8 mouse cellular contexts compared by ENCODE assay signal in genomic region chr5:125304245-125304856, GRCm38 (mm10). TPM values are rescaled to one million over a fixed set of nuclear protein-coding genes. Genes with fewer than 3 reads are reported as not detected.
DNase-seq lines count a peak whose midpoint lies in the region; ATAC-seq and TF ChIP-seq lines count a peak whose summit lies in the region.

No protein-coding gene starts in this region.

- no peaks in the 10 kb centered on the region for H3K9me3 ChIP-seq in MEL (replicated peaks; ENCODE audit: insufficient read depth, low read length)
- 0 out of 2 replicates have a peak, but pooled peaks cover 5% of the 10 kb centered on the region for H3K9me3 ChIP-seq in liver, embryonic 12.5 days (replicated peaks)

- no peak for TF ChIP-seq RAD21 in MEL (IDR thresholded peaks at IDR 0.05; ENCODE audit: low read depth, low read length)

- peak; percentile 72 for ATAC-seq in liver, embryonic 12.5 days
- ATAC-seq in megakaryocyte-erythroid progenitor cell, adult 5-6 weeks (replicated peaks; ENCODE audit: low FRiP score, low TSS enrichment, poor library complexity, severe bottlenecking), result no peak
- no peak for ATAC-seq in CD4-positive, CD25-positive, alpha-beta regulatory T cell, adult 4 months

- no peak for TF ChIP-seq CTCF in MEL (IDR thresholded peaks at IDR 0.05 in 2 of 3, conservative IDR thresholded peaks at IDR 0.05 in 1 of 3; ENCODE audit: control insufficient read depth in 1 of 3, insufficient read depth in 1 of 3, low read depth in 2 of 3, low read length in 3 of 3, poor library complexity in 1 of 3, severe bottlenecking in 1 of 3)

- H3K79me2 ChIP-seq in MEL (ENCODE audit: control insufficient read depth, insufficient read depth, low read length, poor library complexity), result no peaks in the 10 kb centered on the region; the same call in 1 of the 2 replicates

- H3K4me3 ChIP-seq in MEL (ENCODE audit: control insufficient read depth in 1 of 2, insufficient read depth in 1 of 2, low read depth in 2 of 2, low read length in 2 of 2), result no peak overlapping the region
- H3K4me3 ChIP-seq in liver, embryonic 12.5 days, result no peak overlapping the region

- H3K27ac ChIP-seq in MEL (ENCODE audit: control insufficient read depth, low read depth, low read length), result no peak overlapping the region
- H3K27ac ChIP-seq in liver, embryonic 12.5 days, result no peak overlapping the region

- H3K4me1 ChIP-seq in MEL (ENCODE audit: control insufficient read depth in 1 of 2, insufficient read depth in 2 of 2, low read length in 2 of 2), result no peaks in the 10 kb centered on the region
- H3K4me1 ChIP-seq in liver, embryonic 12.5 days, result peaks cover 34% of the 10 kb centered on the region

- TF ChIP-seq POLR2A in MEL (IDR thresholded peaks at IDR 0.05; ENCODE audit: control insufficient read depth in 1 of 2, insufficient read depth in 1 of 2, low read depth in 1 of 2, low read length in 2 of 2, poor library complexity in 1 of 2), result no peak

- no peak for TF ChIP-seq EP300 in MEL (IDR thresholded peaks at IDR 0.05; ENCODE audit: low read depth in 1 of 2, low read length in 2 of 2)

- WGBS in liver, embryonic 12.5 days (ENCODE audit: insufficient replicate concordance), result 46% methylated on average over 18 of the region's 18 CpGs

- H3K4me2 ChIP-seq in liver, embryonic 12.5 days, result no peak overlapping the region

- peak; percentile 47 for DNase-seq in MEL (ENCODE audit: low read depth, low spot score)
- DNase-seq in embryo, embryonic 10.5 days (ENCODE audit: low spot score), result peak; percentile 89
- peak; percentile 49 for DNase-seq in hindlimb bud, embryonic 11.5 days (ENCODE audit: extremely low spot score, low read depth, low spot score)
- DNase-seq in retina, adult 2 months (ENCODE audit: low read depth, low spot score), result peak; percentile 79
- DNase-seq in cerebellum, postnatal 36 days, result no peak

- H3K9ac ChIP-seq in MEL (ENCODE audit: control insufficient read depth, low read depth, low read length, poor library complexity, severe bottlenecking), result no peak overlapping the region
- H3K9ac ChIP-seq in liver, embryonic 12.5 days, result no peak overlapping the region

- H3K36me3 ChIP-seq in MEL (ENCODE audit: control insufficient read depth in 1 of 2, insufficient read depth in 2 of 2, low read length in 2 of 2), result peaks cover 0 to 12% of the 10 kb centered on the region in 2 experiments
- peaks cover 57% of the 10 kb centered on the region for H3K36me3 ChIP-seq in liver, embryonic 12.5 days

- no peaks in the 10 kb centered on the region for H3K27me3 ChIP-seq in MEL (ENCODE audit: control insufficient read depth in 1 of 2, insufficient read depth in 2 of 2, low read length in 2 of 2)
- no peaks in the 10 kb centered on the region for H3K27me3 ChIP-seq in liver, embryonic 12.5 days (replicated peaks)

TF ChIP-seq in MEL, 35 proteins besides CTCF, POLR2A, EP300 and RAD21:
- TF ChIP-seq ELF1 (IDR thresholded peaks at IDR 0.05; ENCODE audit: low read depth, low read length), result no peak
- no peak for TF ChIP-seq UBTF (IDR thresholded peaks at IDR 0.05; ENCODE audit: borderline replicate concordance, insufficient read depth, low read depth, low read length)
- no peak for TF ChIP-seq MAZ (IDR thresholded peaks at IDR 0.05; ENCODE audit: low read depth, low read length)
- TF ChIP-seq MAX (IDR thresholded peaks at IDR 0.05; ENCODE audit: low read length), result no peak
- TF ChIP-seq ZMIZ1 (IDR thresholded peaks at IDR 0.05; ENCODE audit: low read depth, low read length), result no peak
- TF ChIP-seq KAT2A (conservative IDR thresholded peaks at IDR 0.05; ENCODE audit: low read depth, low read length), result no peak
TF ChIP-seq in MEL: peak in this region for 0.

RNA-seq across cellular contexts. Expression of gene Scarb1, which starts 36.5 kb away (rescaled TPM):
- total RNA-seq in MEL (2012; rRNA removed), result 51.4 and 53.1 TPM in 2 replicates
- polyA plus RNA-seq in MEL (2012; ENCODE audit: insufficient read depth in 1 of 2, insufficient read length in 2 of 2, low read depth in 1 of 2, low replicate concordance in 2 of 2, missing spikeins in 1 of 2), result 10 to 100 TPM in 1 of 2 experiments, not detected in 1; 98.3 TPM
- 87.1 and 88.8 TPM in 2 replicates for polyA plus RNA-seq in liver, embryonic 12.5 days (2016; fragmentation: Nextera tagmentation; extraction: Ambion mirVana)
- 71.7 and 85.8 TPM in 2 replicates for total RNA-seq in megakaryocyte-erythroid progenitor cell, adult 5-6 weeks (2014; fragmentation: Nextera tagmentation)
- total RNA-seq in megakaryocyte-erythroid progenitor cell, adult 5-6 weeks (2017), result 29.7 and 57.0 TPM in 2 replicates
- 10 to 100 TPM in 1 of 2 experiments, 1 to 10 TPM in 1; 5.9 to 11.6 TPM for polyA plus RNA-seq in CD4-positive, CD25-positive, alpha-beta regulatory T cell, adult 4 months (2017; shearing (Covaris generic))

Comparison
In these comparisons a context has a peak if more than half of its experiments do, and no peak if none do; other contexts are left out.
1. DNase-seq: peak in MEL (single experiment), embryo, embryonic 10.5 days (single experiment), hindlimb bud, embryonic 11.5 days (single experiment) and retina, adult 2 months (single experiment); none in cerebellum, postnatal 36 days (0 of 2).